Comparison of ENCODE assay signal across 18 mouse cellular contexts in genomic region chr19:47442294-47442627, GRCm38 (mm10). TPM values are rescaled to one million over a fixed set of nuclear protein-coding genes. Genes with fewer than 3 reads are reported as not detected.
DNase-seq lines count a peak whose midpoint lies in the region; ATAC-seq and TF ChIP-seq lines count a peak whose summit lies in the region.
"Had no signal": no experiment of that assay in that cellular context is flagged by ENCODE, and none has a peak within 500 bp of the region (broad histone marks: within the 10 kb centered on the region; RNA-seq: fewer than 3 reads in every experiment).

No protein-coding gene starts in this region.

- H3K4me2 ChIP-seq in hindbrain, postnatal 0 days (ENCODE audit: low read depth, low read length), result no peak overlapping the region
- H3K4me2 ChIP-seq in hindbrain, embryonic 12.5 days (replicated peaks), result no peak overlapping the region
- no peak overlapping the region for H3K4me2 ChIP-seq in embryonic facial prominence, embryonic 14.5 days (ENCODE audit: low read depth, low read length)
- H3K4me2 ChIP-seq: forebrain, embryonic 12.5 days; heart, embryonic 11.5 days; midbrain, embryonic 11.5 days; neural tube, embryonic 13.5 days had no signal

- DNase-seq in hindbrain, postnatal 0 days (ENCODE audit: low spot score), result no peak
- no peak for DNase-seq in spleen, adult 2 months (ENCODE audit: low read depth in 1 of 2, low spot score in 2 of 2)
- no peak for DNase-seq in spleen, postnatal 36 days (ENCODE audit: low spot score in 2 of 2)
- DNase-seq in embryonic facial prominence, embryonic 14.5 days (ENCODE audit: low spot score), result no peak
- DNase-seq in natural killer cell, adult 2 months (ENCODE audit: low spot score in 2 of 2), result no peak
- DNase-seq in lung, adult 2 months, result no peak
- DNase-seq: adrenal gland, postnatal 14 days; cerebellum, adult 9-11 months; kidney, postnatal 4 days; retina, postnatal 1 day; right cerebral cortex, postnatal 25 days had no signal

- H3K27ac ChIP-seq in hindbrain, postnatal 0 days, result no peak overlapping the region
- no peak overlapping the region for H3K27ac ChIP-seq in hindbrain, embryonic 12.5 days
- peak overlapping the region; percentile 88 for H3K27ac ChIP-seq in spleen, adult 2 months (ENCODE audit: insufficient read depth, low read length)
- no peak overlapping the region for H3K27ac ChIP-seq in embryonic facial prominence, embryonic 14.5 days (replicated peaks; ENCODE audit: low read depth, low read length)
- H3K27ac ChIP-seq: forebrain, embryonic 12.5 days; neural tube, embryonic 13.5 days had no signal

- no peaks in the 10 kb centered on the region for H3K27me3 ChIP-seq in hindbrain, postnatal 0 days (ENCODE audit: insufficient read depth, low read length)
- no peaks in the 10 kb centered on the region for H3K27me3 ChIP-seq in hindbrain, embryonic 12.5 days
- H3K27me3 ChIP-seq in spleen, adult 2 months (ENCODE audit: control insufficient read depth, insufficient read depth, low read length), result no peaks in the 10 kb centered on the region
- no peaks in the 10 kb centered on the region for H3K27me3 ChIP-seq in embryonic facial prominence, embryonic 14.5 days (replicated peaks; ENCODE audit: control insufficient read depth, insufficient read depth, low read length)
- H3K27me3 ChIP-seq: forebrain, embryonic 12.5 days; neural tube, embryonic 13.5 days had no signal

- no peak for TF ChIP-seq CTCF in hindbrain, postnatal 0 days (IDR thresholded peaks at IDR 0.05; ENCODE audit: low read depth)
- TF ChIP-seq CTCF in spleen, adult 2 months (IDR thresholded peaks at IDR 0.05; ENCODE audit: extremely low read depth, insufficient read depth, insufficient read length, insufficient replicate concordance), result no peak
- TF ChIP-seq CTCF in lung, adult 2 months (IDR thresholded peaks at IDR 0.05; ENCODE audit: insufficient read depth, low read length), result no peak

- no peak for TF ChIP-seq POLR2A in spleen, adult 2 months (IDR thresholded peaks at IDR 0.05; ENCODE audit: low read depth, low read length)
- no peak for TF ChIP-seq POLR2A in lung, adult 2 months (IDR thresholded peaks at IDR 0.05; ENCODE audit: borderline replicate concordance, extremely low read depth, low read depth, low read length)

- H3K36me3 ChIP-seq in hindbrain, postnatal 0 days (ENCODE audit: insufficient read depth, low read length), result no peaks in the 10 kb centered on the region
- no peaks in the 10 kb centered on the region for H3K36me3 ChIP-seq in hindbrain, embryonic 12.5 days
- no peaks in the 10 kb centered on the region for H3K36me3 ChIP-seq in spleen, adult 2 months (ENCODE audit: control insufficient read depth, insufficient read depth, low read length)
- no peaks in the 10 kb centered on the region for H3K36me3 ChIP-seq in embryonic facial prominence, embryonic 14.5 days (ENCODE audit: control insufficient read depth, insufficient read depth, low read length)
- H3K36me3 ChIP-seq: forebrain, embryonic 12.5 days; neural tube, embryonic 13.5 days had no signal

- H3K9me3 ChIP-seq in hindbrain, postnatal 0 days (ENCODE audit: low read length), result no peaks in the 10 kb centered on the region
- H3K9me3 ChIP-seq in hindbrain, embryonic 12.5 days (replicated peaks), result no peaks in the 10 kb centered on the region
- H3K9me3 ChIP-seq in embryonic facial prominence, embryonic 14.5 days (ENCODE audit: control insufficient read depth, low read length), result no peaks in the 10 kb centered on the region
- H3K9me3 ChIP-seq: forebrain, embryonic 12.5 days; neural tube, embryonic 13.5 days had no signal

- peak; percentile 25 for ATAC-seq in hindbrain, postnatal 0 days
- ATAC-seq in hindbrain, embryonic 12.5 days (ENCODE audit: low FRiP score), result no peak
- peak; percentile 16; the same call in 1 of the 2 replicates for ATAC-seq in embryonic facial prominence, embryonic 14.5 days (ENCODE audit: low read depth)
- ATAC-seq: lung, postnatal 0 days had no signal

- no peak overlapping the region for H3K9ac ChIP-seq in hindbrain, postnatal 0 days (replicated peaks; ENCODE audit: low read length)
- H3K9ac ChIP-seq in hindbrain, embryonic 12.5 days, result no peak overlapping the region
- no peak overlapping the region for H3K9ac ChIP-seq in embryonic facial prominence, embryonic 14.5 days (ENCODE audit: low read depth, low read length)
- H3K9ac ChIP-seq: forebrain, embryonic 12.5 days; neural tube, embryonic 13.5 days had no signal

- no peak overlapping the region for H3K4me3 ChIP-seq in hindbrain, postnatal 0 days (ENCODE audit: low read length)
- H3K4me3 ChIP-seq in hindbrain, embryonic 12.5 days, result no peak overlapping the region
- no peak overlapping the region for H3K4me3 ChIP-seq in spleen, adult 2 months (ENCODE audit: extremely low read depth, insufficient read depth, insufficient read length)
- no peak overlapping the region for H3K4me3 ChIP-seq in embryonic facial prominence, embryonic 14.5 days (ENCODE audit: low read depth, low read length)
- no peak overlapping the region for H3K4me3 ChIP-seq in lung, adult 2 months (replicated peaks; ENCODE audit: extremely low read depth, low read depth, low read length)
- H3K4me3 ChIP-seq: erythroblast, embryonic 14.5 days; forebrain, embryonic 12.5 days; neural tube, embryonic 13.5 days had no signal

- H3K4me1 ChIP-seq in hindbrain, postnatal 0 days (ENCODE audit: insufficient read depth, low read length), result peaks cover 12% of the 10 kb centered on the region
- H3K4me1 ChIP-seq in hindbrain, embryonic 12.5 days, result peaks cover 46% of the 10 kb centered on the region
- H3K4me1 ChIP-seq in spleen, adult 2 months (ENCODE audit: control insufficient read depth, insufficient read depth, insufficient read length), result peaks cover 52% of the 10 kb centered on the region
- peaks cover 78% of the 10 kb centered on the region for H3K4me1 ChIP-seq in embryonic facial prominence, embryonic 14.5 days (ENCODE audit: control insufficient read depth, insufficient read depth, low read length)
- H3K4me1 ChIP-seq in lung, adult 2 months (ENCODE audit: control insufficient read depth, insufficient read depth, low read length), result peaks cover 32% of the 10 kb centered on the region

- 79% methylated on average over 6 of the region's 6 CpGs for WGBS in hindbrain, postnatal 0 days
- WGBS in hindbrain, embryonic 12.5 days, result 69% methylated on average over 6 of the region's 6 CpGs
- WGBS in spleen, adult 2 months, result 92% methylated on average over 6 of the region's 6 CpGs
- WGBS in embryonic facial prominence, embryonic 14.5 days, result 63% methylated on average over 6 of the region's 6 CpGs
- WGBS in lung, adult 2 months, result 82% methylated on average over 6 of the region's 6 CpGs

RNA-seq across cellular contexts. Expression of gene Sh3pxd2a, which starts 21.9 kb away (rescaled TPM):
- total RNA-seq in hindbrain, postnatal 0 days (2014; rRNA removed), result 21.9 and 25.5 TPM in 2 replicates
- 1.4 and 1.8 TPM in 2 replicates for polyA plus RNA-seq in hindbrain, postnatal 0 days (2015; fragmentation: Nextera tagmentation; extraction: Ambion mirVana)
- polyA plus RNA-seq in hindbrain, embryonic 12.5 days (2016; fragmentation: Nextera tagmentation; extraction: Ambion mirVana), result 3.9 and 5.4 TPM in 2 replicates
- polyA plus RNA-seq in spleen, adult 2 months (2012; rRNA removed), result 12.1 and 13.1 TPM in 2 replicates
- polyA plus RNA-seq in embryonic facial prominence, embryonic 14.5 days (2014; fragmentation: Nextera tagmentation; extraction: Ambion mirVana), result 19.5 and 20.3 TPM in 2 replicates
- polyA plus RNA-seq in lung, adult 2 months (2012; rRNA removed), result 36.9 and 40.9 TPM in 2 replicates
